Mouse (Mus musculus) heart, embryonic 15.5 days (tissue): ENCODE data around the gene Neurl3. TPM values are rescaled to one million over a fixed set of nuclear protein-coding genes. Genes with fewer than 3 reads are reported as not detected.

Experiments
- ATAC-seq: fragments of 200-750 bp; cut with Nextera tagmentation; replicated peaks from 2 replicates; pipeline ENCODE4 v1.8.0; 2017; ENCODE audit warnings: low read depth, moderate TSS enrichment; ENCODE audit not compliant: insufficient number of reproducible peaks, insufficient read depth, low FRiP score
- H3K27ac ChIP-seq: fragments of 300-500 bp; sonication (generic); 2 replicates; pipeline ENCODE4 v1.5.1; 2015; ENCODE audit warnings: mild to moderate bottlenecking, inconsistent platforms
- H3K27me3 ChIP-seq: fragments of 300-500 bp; sonication (generic); 2 replicates; pipeline ENCODE4 v1.6.1; 2015; ENCODE audit warnings: inconsistent platforms
- H3K36me3 ChIP-seq: fragments of 300-500 bp; sonication (generic); 2 replicates; pipeline ENCODE4 v1.6.1; 2015; ENCODE audit warnings: mild to moderate bottlenecking, inconsistent platforms
- H3K4me1 ChIP-seq: fragments of 300-500 bp; sonication (generic); replicated peaks from 2 replicates; pipeline ENCODE4 v1.6.1; 2015; ENCODE audit warnings: inconsistent platforms
- H3K4me2 ChIP-seq: fragments of 300-500 bp; sonication (generic); 2 replicates; pipeline ENCODE4 v1.6.1; 2015; ENCODE audit warnings: inconsistent platforms, mild to moderate bottlenecking, moderate library complexity
- H3K4me3 ChIP-seq: fragments of 300-500 bp; sonication (generic); 2 replicates; pipeline ENCODE4 v1.5.1; 2015; ENCODE audit warnings: mild to moderate bottlenecking, inconsistent platforms
- H3K9ac ChIP-seq: fragments of 300-500 bp; sonication (generic); 2 replicates; pipeline ENCODE4 v1.6.1; 2015; ENCODE audit warnings: mild to moderate bottlenecking, inconsistent platforms
- H3K9me3 ChIP-seq: fragments of 300-500 bp; sonication (generic); replicated peaks from 2 replicates; pipeline ENCODE4 v1.6.1; 2016; ENCODE audit warnings: inconsistent platforms
- WGBS: fragments of 180-500 bp; shearing (Covaris S2); methylation state at CpG from one replicate; pipeline ENCODE4 v1.1.7; 2015; ENCODE audit warnings: mixed read lengths; 5-methylcytosine and 5-hydroxymethylcytosine counted together
- polyA plus RNA-seq: library from polyadenylated mRNA; unstranded; fragments of >200 nt; fragmentation: Nextera tagmentation; extraction: Ambion mirVana; gene quantifications from 2 replicates; pipeline ENCODE4 v1.2.1, GENCODE M21; 2015

Neurl3 gene
- polyA plus RNA-seq, 1 experiment from 2014 or later: 4.5 TPM

- 58% methylated on average over 9 of the region's 9 CpGs for whole genome bisulfite sequencing
- no peaks in the 10 kb centered on the region for H3K36me3 ChIP-seq
- no peak for ATAC-seq
- H3K27ac ChIP-seq: no peak overlapping the region
- H3K9me3 ChIP-seq: no peaks in the 10 kb centered on the region
- H3K27me3 ChIP-seq: peaks cover 37% of the 10 kb centered on the region
- no peak overlapping the region for H3K4me2 ChIP-seq
- no peak overlapping the region for H3K4me3 ChIP-seq
- H3K9ac ChIP-seq: no peak overlapping the region
- H3K4me1 ChIP-seq: no peaks in the 10 kb centered on the region
Measured at GRCm38 (mm10) chr1:36296466-36297149, 22.1 kb upstream of the Neurl3 start.

GRCm38 (mm10) chr1:36294402-36294801, 19.9 kb upstream of the Neurl3 start:
- Histone ChIP-seq H3K4me2 (no peak overlapping the region), H3K27ac (no peak overlapping the region), H3K9me3 (no peaks in the 10 kb centered on the region), H3K27me3 (peaks cover 24% of the 10 kb centered on the region; the same call in 1 of the 2 replicates), H3K4me1 (no peaks in the 10 kb centered on the region), H3K4me3 (no peak overlapping the region), H3K9ac (no peak overlapping the region), H3K36me3 (no peaks in the 10 kb centered on the region)
- no peak for ATAC-seq
- WGBS: 77% methylated on average over 3 of the region's 3 CpGs

GRCm38 (mm10) chr1:36293470-36293869, 19.0 kb upstream of the Neurl3 start:
- Histone ChIP-seq H3K4me2 (no peak overlapping the region), H3K9me3 (no peaks in the 10 kb centered on the region), H3K27me3 (peaks cover 15% of the 10 kb centered on the region; the same call in 1 of the 2 replicates), H3K36me3 (no peaks in the 10 kb centered on the region), H3K4me3 (no peak overlapping the region), H3K27ac (no peak overlapping the region), H3K9ac (no peak overlapping the region), H3K4me1 (no peaks in the 10 kb centered on the region)
- 86% methylated on average over 8 of the region's 8 CpGs for WGBS
- no peak for ATAC-seq

GRCm38 (mm10) chr1:36281849-36282248, 7.4 kb upstream of the Neurl3 start:
- Histone ChIP-seq H3K4me2 (no peak overlapping the region), H3K36me3 (no peaks in the 10 kb centered on the region), H3K9ac (no peak overlapping the region), H3K27ac (no peak overlapping the region), H3K4me3 (no peak overlapping the region), H3K4me1 (no peaks in the 10 kb centered on the region), H3K9me3 (no peaks in the 10 kb centered on the region), H3K27me3 (no peaks in the 10 kb centered on the region)
- no peak for ATAC-seq
- WGBS: 81% methylated on average over 6 of the region's 6 CpGs

- WGBS: 84% methylated on average over 3 of the region's 3 CpGs
- H3K9ac ChIP-seq: no peak overlapping the region
- no peaks in the 10 kb centered on the region for H3K36me3 ChIP-seq
- H3K27me3 ChIP-seq: no peaks in the 10 kb centered on the region
- H3K4me3 ChIP-seq: no peak overlapping the region
- no peak overlapping the region for H3K27ac ChIP-seq
- ATAC-seq: no peak
- H3K4me1 ChIP-seq: no peaks in the 10 kb centered on the region
- H3K4me2 ChIP-seq: no peak overlapping the region
- H3K9me3 ChIP-seq: no peaks in the 10 kb centered on the region
Measured at GRCm38 (mm10) chr1:36280938-36281337, 6.5 kb upstream of the Neurl3 start.

GRCm38 (mm10) chr1:36279202-36279601, 4.7 kb upstream of the Neurl3 start:
- H3K36me3 ChIP-seq: no peaks in the 10 kb centered on the region
- no peak overlapping the region for H3K4me2 ChIP-seq
- 18% methylated on average over 3 of the region's 3 CpGs for WGBS
- no peaks in the 10 kb centered on the region for H3K27me3 ChIP-seq
- no peaks in the 10 kb centered on the region for H3K9me3 ChIP-seq
- no peak overlapping the region for H3K9ac ChIP-seq
- no peaks in the 10 kb centered on the region for H3K4me1 ChIP-seq
- H3K4me3 ChIP-seq: no peak overlapping the region
- ATAC-seq: no peak
- no peak overlapping the region for H3K27ac ChIP-seq

- no peak overlapping the region for H3K9ac ChIP-seq
- H3K4me1 ChIP-seq: peaks cover 13% of the 10 kb centered on the region
- no peaks in the 10 kb centered on the region for H3K36me3 ChIP-seq
- 20% methylated on average over 7 of the region's 7 CpGs for WGBS
- no peak overlapping the region for H3K4me2 ChIP-seq
- no peak overlapping the region for H3K4me3 ChIP-seq
- H3K27ac ChIP-seq: no peak overlapping the region
- ATAC-seq: no peak
- H3K27me3 ChIP-seq: no peaks in the 10 kb centered on the region
- H3K9me3 ChIP-seq: no peaks in the 10 kb centered on the region
Measured at GRCm38 (mm10) chr1:36277267-36278060, 3.0 kb upstream of the Neurl3 start.

GRCm38 (mm10) chr1:36275635-36276389, 1.3 kb upstream of the Neurl3 start:
- H3K9me3 ChIP-seq: no peaks in the 10 kb centered on the region
- H3K9ac ChIP-seq: no peak overlapping the region
- no peaks in the 10 kb centered on the region for H3K27me3 ChIP-seq
- no peak for ATAC-seq
- no peak overlapping the region for H3K4me3 ChIP-seq
- no peak overlapping the region for H3K4me2 ChIP-seq
- no peak overlapping the region for H3K27ac ChIP-seq
- WGBS: 70% methylated on average over 13 of the region's 13 CpGs
- no peaks in the 10 kb centered on the region for H3K36me3 ChIP-seq
- H3K4me1 ChIP-seq: peaks cover 30% of the 10 kb centered on the region

GRCm38 (mm10) chr1:36273288-36273687, 1.2 kb downstream of the Neurl3 start:
- no peaks in the 10 kb centered on the region for H3K9me3 ChIP-seq
- peaks cover 9% of the 10 kb centered on the region for H3K27me3 ChIP-seq
- WGBS: 4% methylated on average over 9 of the region's 9 CpGs
- H3K4me2 ChIP-seq: peak overlapping the region; percentile 53
- H3K4me1 ChIP-seq: peaks cover 44% of the 10 kb centered on the region
- no peak for ATAC-seq
- H3K36me3 ChIP-seq: no peaks in the 10 kb centered on the region
- peak overlapping the region; percentile 20 for H3K4me3 ChIP-seq
- peak overlapping the region; percentile 71 for H3K27ac ChIP-seq
- 0 out of 2 replicates have a peak overlapping the region, but pooled peaks have one; percentile 12 for H3K9ac ChIP-seq

GRCm38 (mm10) chr1:36272546-36272945, 1.9 kb downstream of the Neurl3 start:
- ATAC-seq: no peak
- Histone ChIP-seq H3K4me3 (peak overlapping the region; percentile 20), H3K36me3 (no peaks in the 10 kb centered on the region), H3K9me3 (no peaks in the 10 kb centered on the region), H3K4me2 (peak overlapping the region; percentile 53), H3K27me3 (peaks cover 9% of the 10 kb centered on the region), H3K4me1 (peaks cover 44% of the 10 kb centered on the region), H3K9ac (no peak overlapping the region), H3K27ac (peak overlapping the region; percentile 71)
- 28% methylated on average over 5 of the region's 5 CpGs for WGBS

- Histone ChIP-seq H3K4me3 (no peak overlapping the region), H3K27me3 (peaks cover 9% of the 10 kb centered on the region), H3K9ac (peak overlapping the region; percentile 29; the same call in 1 of the 2 replicates), H3K36me3 (no peaks in the 10 kb centered on the region), H3K9me3 (no peaks in the 10 kb centered on the region), H3K4me1 (peaks cover 44% of the 10 kb centered on the region), H3K4me2 (peak overlapping the region; percentile 53; the same call in 1 of the 2 replicates), H3K27ac (peak overlapping the region; percentile 71)
- ATAC-seq: no peak
- WGBS: 65% methylated on average over 8 of the region's 8 CpGs
Measured at GRCm38 (mm10) chr1:36271516-36272230, 2.8 kb downstream of the Neurl3 start.
